Mouse (Mus musculus) liver (tissue): ENCODE measurements around the gene Galnt2.

Experiments used
- DNase-seq: peaks from one replicate; pipeline ENCODE4 v3.0.0-alpha.2; 2020; ENCODE audit warnings: mixed read lengths

Gene Galnt2

DNA sequence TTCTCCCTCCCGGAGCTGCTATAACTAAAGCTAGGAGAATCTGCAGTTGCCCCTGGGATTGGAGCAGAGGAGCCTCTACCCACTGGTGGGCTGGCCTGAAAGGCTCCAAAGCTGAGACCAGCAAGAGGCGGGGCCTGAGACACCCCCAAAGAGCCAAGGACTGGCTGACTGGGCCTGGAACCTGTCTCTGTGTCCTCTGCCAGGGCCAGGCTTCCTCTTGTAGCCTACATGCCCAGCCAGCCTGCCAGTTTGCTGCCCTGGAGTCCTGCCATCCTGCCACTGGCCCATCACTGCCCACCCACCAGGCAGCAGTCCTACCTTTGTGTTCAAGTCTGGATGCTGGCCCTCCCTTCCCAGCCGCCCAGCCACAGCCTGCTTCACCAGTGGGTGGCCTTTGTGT lies 99.2 kb downstream of the Galnt2 start:
- no peak for DNase-seq

DNA sequence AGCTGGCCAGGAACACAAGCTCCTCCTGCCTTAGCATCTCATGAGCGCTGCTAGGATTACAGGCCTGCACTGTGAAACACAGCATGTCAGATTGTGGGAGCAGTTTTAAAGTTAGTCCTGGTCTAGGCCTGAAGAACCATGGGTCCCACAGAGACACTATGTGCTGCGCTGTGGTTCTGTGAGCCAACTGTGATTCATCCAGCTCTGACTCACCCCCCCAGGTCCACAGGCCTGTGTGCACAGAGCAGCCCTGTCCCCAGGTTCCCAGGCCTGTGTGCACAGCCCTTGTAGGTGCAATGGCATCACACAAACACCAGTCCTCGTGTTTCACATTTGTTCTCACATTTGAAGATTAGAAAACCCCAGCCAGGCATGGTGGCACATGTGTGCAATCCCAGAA lies 99.9 kb downstream of the Galnt2 start:
- DNase-seq: no peak

DNA sequence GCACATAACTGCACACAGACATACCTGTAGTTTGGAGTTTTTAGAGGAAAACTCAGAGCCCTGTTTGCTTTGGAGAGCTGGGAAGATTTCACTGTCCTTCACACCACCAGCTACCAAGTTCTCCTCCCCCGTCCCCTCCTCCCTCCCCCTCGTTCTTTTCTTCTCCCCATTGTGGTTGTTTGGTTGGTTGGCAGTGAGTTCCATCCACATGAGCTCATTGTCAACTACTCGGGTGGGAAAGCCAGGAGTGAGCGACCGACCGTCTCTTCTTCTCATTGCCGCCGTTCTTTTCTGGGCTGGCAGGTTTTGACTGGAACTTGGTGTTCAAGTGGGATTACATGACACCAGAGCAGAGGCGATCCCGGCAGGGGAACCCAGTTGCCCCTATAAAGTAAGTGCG lies 100.5 kb downstream of the Galnt2 start:
- DNase-seq: no peak

DNA sequence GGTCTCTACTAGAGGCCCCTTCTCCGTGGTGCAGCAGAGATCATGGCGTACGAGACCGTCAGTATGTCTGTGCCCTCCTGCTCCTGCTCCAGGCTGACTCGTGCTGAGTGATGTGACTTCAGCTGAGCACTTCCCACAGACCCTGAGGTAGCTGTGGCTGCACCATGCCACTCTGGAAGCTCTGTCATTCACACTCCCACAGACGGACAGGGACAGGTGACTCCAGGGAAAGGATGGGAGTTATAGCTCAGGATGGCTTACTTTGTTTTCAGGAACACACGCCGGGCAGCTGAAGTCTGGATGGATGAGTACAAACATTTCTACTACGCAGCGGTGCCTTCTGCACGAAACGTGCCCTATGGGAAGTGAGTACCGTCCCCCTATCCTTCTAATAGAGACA lies 105.1 kb downstream of the Galnt2 start:
- no peak for DNase-seq

DNA sequence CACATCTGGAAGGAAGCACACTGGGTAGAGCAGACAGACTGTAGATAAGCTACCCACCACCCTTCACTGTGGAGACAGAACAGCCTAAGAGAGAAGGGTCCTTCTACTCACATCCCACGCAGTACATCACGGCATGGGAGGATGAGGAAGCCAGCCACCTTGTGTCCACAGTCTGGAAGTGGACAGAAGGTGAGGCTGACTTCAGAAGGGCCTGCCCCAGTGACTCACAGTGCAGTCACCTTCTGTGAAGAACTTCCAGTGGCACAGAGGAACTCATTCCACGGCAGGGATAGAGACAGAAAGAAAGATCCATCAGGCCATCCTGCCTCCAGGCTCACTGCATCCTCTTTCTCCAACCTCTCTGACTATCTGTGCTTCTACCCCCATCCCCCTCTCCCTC lies 108.6 kb downstream of the Galnt2 start:
- DNase-seq: no peak

DNA sequence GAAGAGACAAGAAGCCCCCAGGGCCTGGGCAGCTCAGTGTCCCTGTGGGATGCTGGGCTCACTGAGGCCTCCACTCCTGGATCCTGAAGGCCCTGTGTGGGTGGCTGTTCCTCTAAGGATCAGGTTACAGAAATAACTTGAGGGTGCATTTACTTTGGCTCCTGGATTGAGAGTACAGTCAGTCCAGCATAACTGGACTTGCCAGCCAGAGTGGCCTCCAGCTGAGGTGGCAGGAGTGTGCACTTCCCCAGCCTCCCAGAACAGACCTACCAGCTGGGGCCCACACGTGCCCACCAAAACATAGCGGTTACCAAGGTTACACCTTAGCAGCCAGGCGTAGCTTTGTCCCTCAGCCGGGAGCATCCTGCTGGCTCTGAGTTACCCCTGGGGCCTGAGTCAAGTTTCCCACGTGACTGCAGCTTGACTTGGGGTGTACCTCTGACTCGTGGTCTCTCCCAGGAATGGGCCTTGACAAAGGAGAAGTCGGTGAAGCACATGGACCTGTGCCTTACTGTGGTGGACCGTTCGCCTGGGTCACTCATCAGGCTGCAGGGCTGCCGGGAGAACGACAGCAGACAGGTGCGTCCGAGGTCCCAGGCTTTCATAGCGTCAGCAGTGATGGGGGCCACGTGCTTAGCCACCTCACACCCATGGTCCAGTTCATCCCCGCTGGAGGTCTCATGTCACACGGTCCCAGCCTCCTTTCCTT lies 109.3 kb downstream of the Galnt2 start:
- DNase-seq: no peak

DNA sequence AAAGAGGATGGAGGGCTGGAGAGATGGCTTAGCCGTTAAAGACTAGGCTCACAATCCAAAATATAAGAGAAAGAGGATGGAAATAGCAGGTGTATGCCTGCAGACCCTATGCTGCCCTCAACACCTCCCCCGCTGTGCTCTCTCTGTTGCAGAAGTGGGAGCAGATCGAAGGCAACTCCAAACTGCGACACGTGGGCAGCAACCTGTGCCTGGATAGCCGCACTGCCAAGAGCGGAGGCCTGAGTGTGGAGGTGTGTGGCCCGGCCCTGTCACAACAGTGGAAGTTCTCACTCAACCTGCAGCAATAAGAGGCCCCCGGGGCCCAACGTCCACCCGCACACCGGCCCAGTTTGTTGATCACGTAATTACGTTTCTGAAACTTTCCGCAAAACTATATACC lies 112.0 kb downstream of the Galnt2 start:
- no peak for DNase-seq

DNA sequence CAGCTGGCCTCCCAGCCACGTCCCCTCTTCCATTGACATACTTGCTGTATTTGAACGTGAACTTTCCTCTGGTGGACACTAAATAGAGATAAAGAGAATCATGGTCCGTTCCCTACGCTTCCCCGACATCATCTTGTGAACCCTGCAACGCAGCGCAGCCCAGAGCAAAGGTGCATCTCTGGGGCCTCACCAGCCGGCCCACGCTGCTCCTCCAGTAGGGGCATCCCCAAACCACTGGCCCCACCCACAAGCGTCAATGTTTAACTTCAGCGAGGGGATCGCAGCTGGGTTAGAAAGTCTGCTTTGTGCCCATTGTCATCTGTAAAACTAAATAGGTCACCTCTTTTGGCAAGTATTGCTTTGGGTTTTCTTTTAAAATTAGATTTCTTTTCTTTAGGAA lies 112.8 kb downstream of the Galnt2 start:
- peak; percentile 54 for DNase-seq

DNA sequence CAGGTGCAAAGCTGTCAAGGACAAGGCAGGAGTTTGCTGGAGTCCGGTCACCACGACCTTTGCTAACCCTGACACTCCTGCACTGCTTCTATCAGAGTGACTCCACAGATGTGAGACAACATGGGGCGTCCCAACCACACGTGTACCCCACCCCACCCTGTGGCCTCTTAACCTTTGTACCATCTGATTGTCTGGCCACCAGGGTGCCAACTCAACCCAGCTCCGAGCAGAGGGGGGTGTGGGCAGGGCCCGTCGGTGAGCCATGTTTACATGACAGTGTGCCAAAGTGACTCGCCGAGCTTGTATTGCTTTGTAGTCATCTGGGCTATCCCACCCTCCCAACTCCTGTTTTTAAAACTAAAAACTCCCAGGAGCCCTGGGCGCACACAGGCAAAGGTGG lies 113.9 kb downstream of the Galnt2 start:
- no peak for DNase-seq

DNA sequence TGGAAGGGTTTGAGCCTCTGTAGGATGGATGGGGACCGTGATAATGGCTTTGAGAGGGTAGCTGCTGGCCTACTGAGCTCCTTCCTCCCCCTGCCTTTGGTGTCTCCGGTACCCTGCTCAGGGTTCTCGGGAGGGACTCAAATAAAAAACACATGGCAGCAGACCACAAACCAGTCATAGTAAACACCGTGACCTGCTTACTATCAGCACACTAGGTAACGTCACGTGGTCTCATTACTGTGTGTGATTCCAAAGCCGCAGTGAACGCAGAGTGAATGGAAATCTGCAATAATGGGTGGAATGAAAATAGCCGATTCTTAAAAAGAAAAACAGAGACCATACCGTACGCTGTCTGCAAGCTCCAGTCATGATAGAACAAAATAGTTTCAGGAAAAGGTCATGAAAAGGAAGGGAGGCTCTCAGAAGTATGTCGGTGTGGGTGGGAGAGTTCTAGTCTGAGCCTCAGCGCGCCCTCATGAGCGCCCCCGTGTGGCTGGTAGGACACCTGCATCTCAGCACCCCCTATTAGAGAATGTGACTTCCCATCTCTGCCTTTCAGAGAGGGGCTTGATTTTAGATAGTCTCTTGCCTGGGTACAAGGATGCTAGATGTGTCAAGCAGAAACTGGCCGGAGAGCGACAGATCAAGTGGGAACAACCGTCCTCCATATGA lies 115.8 kb downstream of the Galnt2 start:
- DNase-seq: peak; percentile 67

DNA sequence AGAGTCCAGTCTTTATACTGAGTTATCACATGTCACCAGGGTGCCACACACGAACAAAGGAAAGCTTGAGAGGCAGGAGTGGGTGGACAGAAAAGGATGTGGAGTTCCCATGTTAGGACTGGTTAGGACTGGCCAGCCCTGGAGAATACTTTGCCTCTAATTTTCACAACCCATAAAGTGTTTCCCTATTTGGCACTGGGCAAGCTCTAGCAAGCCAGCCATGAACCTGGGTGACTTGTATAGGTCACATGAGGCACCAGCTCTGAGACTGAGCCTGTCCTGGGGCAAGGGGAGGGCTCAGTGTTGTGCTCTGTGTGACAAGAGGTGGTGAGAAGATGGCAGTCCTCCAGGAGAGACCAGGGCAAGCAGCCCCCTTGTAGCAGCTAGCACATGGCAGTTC lies 116.9 kb downstream of the Galnt2 start:
- DNase-seq: no peak

DNA sequence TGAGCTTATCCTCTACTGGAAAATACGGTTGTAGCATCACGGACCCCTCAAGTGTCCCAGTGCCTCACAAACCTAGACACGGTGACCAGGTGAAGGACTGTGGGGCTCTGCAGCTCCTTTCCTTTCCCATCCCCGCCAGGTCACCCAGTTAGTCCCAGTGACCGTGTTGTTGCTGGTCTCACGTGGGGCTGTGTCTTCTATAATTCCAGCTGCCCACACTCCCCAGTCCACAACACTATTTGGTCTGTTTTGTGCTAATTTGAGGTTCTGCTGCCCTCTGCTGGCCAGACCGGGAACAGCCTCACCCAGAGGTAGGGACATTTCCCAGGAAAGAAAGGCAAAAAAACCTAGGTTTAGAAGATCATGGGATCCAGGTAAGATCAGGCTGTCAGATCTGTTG lies 118.5 kb downstream of the Galnt2 start:
- DNase-seq: peak; percentile 78

DNA sequence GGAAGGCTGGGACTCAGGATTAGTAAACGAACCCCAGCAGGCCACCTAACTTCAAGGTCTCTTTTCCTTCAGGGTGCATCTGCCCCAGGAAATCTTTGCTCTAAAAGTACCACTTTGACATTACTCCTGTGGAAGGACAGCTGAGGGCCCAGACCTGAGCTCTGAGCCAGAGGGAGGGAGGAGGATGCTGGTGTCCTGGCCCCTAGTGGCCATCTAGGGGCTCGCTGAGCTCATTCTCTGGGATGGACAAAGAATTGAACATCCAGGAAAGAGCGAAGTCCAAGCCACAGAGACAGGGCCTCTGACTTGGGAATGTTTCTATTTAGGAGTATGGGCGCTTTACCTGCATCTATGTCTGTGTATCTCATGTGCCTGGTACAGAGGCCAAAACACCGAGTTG lies 120.4 kb downstream of the Galnt2 start:
- DNase-seq: no peak

DNA sequence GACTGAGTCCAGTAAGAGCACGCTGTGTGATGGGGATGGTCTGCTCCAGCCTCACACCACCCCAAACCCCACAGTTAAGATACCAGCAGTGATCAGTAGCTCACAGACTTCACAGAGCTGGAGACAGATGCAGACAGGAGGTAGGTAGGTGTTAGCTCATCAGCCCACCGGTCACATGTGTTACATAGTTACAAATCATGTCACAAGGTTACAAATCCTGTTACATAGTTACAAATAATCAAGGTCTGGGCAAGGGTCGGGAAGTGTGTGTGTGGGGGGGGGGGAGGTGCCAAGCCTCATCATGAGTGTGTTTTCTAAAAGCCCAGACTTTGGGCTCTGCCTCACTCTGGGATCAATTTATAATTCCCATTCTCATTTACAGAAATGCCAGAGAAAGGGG lies 129.7 kb downstream of the Galnt2 start:
- no peak for DNase-seq

DNA sequence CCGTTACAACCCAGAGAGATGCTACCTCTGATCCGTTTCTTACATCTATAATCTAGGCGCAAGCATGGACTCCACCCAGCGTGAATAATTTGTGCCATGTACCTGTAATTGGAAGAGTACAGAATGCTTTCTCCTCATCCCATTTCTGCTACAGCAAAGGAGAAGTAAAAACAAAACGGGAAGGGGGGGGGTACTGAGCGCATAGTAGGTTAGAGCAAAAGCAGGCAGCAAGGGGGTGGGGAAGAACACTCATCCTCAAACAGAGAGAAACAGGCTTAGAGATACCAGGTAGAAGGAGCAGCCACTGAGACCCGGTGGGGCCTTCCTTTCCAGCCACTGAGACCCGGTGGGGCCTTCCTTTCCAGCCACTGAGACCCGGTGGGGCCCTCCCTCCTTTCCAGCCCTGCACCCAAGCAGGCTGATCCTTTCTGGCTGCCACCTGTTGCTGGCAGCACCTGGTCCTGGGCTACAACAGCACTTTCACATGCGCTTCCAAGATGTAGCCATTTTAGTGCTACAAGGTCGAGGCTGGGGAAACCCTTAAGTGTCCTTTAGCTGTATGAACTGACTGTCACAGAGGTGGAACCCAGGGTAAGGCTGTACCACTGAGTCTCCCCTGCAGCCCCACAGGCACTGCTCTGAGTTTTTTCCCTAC lies 130.7 kb downstream of the Galnt2 start:
- no peak for DNase-seq

DNA sequence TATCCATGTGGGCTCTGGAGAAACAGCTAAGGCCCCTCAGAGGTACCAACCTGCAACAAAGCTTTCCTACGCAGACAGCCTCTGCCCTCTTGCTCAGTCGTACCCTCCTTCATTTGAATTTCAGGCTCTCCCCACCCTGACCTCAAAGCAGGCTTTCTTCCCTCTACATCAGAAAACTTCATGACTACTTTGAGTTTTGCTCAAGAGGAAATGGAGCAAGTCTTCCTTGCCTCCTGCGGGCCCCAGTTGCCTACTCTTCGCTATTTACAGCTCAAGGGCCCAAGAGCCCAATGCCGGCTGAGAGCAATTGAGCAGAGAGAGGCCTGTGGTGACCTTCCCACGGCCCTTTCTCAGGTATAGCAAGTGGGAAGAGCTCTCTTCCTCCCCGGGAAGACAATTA lies 131.4 kb downstream of the Galnt2 start:
- DNase-seq: no peak

DNA sequence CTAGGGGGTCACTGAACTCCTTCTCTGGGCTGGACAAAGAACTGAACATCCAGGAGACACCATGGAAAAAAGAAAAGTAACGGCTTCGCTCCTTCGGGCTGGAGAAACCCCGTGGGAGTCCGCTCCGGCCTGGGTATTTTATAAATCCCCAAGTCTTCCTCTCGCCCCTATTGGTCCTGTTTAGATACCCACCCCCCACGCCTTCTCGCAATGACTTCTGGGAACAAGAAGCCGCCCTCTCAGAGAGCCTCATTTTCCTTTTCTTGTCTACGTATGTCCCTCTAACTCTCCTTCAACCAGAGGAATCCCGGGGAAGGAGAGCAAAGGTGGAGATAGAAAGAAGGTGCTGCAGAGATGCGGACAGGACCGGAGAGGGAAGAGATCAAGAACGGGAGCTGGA lies 132.1 kb downstream of the Galnt2 start:
- DNase-seq: no peak

DNA sequence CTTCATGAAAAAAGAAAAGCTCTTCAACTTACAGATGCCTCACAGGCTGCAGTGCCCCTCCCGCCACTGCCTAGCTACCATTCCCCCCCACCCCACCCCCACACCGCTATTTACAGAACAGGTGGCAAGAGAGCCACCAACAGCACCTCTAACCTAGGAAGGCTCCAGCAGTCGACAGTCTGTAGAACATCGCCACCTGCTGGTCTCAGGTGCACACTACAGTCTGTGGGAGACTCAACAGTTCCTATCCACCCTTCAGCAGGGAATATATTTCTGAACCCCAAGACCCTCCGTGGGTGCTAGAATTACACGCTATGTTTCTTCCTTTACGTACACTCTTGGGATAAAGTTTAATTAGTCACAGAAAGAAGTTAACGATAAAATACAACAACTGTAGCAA lies 137.0 kb downstream of the Galnt2 start:
- DNase-seq: peak; percentile 74

DNA sequence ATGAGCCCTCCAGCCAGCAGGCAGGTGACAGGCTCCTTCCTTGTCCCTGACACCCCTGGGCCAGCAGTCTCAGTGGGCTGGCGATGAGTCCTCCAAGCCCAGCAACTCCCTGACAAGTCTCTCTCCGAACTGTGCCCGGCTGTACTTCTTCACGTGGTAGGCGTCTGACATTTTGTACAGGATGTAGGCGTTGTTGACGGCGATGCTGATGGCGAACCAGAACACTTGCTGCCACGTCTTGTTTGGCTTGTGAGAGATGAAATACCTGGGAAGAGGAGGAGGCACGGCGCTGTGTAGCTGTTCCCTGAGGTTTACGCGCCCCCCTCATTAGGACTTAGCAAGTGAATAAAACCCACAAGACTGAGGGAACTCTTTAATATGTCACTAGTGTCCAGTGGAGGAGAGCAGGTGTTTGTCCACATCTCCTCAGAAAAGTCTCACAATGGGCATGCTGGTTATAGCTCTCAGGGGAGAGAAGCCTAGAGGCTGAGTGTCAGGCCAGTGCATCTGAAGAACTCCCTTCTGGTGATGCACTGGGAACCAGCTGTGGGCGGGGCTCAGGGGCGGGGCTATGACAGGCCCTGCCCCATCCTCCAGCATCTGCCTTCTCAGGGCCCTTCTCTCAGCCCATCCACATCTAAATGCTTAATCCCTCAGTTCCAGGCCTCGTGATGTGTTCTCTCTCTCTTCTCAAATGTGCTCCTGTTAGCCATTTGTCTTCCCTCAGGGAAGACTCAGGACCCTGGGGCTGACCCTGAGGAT lies 139.4 kb downstream of the Galnt2 start:
- peak; percentile 19 for DNase-seq

DNA sequence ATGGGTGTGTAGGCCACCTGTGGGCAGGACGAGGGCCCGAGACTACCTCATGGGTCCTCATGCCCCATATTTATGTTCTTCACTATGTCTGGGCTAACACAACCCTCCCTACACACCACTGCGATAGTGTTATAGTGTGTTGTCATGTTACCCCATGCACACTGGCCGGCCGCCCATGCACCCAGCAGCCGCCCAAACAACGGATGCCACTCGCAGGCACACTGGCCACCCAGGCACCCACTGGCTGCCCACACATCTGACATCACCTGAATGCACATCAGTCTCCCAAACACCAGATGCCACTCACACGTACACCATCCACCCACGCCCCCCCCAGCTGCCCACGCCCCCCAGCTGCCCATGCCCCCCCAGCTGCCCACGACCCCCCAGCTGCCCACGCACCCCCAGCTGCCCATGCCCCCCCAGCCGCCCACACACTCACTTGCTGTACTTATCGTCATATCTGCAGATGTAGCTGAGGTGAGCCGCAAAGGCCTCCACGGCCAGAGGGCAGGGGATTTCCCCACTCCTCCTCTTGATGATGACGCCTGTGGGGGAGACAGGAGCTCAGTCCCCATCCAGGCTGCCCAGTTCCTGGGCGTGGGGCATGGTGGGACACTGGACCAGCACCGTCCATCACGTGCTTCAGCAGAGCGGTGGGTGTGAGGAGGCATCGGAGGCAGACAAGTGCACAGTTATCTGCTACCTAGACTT lies 140.4 kb downstream of the Galnt2 start:
- DNase-seq: no peak

DNA sequence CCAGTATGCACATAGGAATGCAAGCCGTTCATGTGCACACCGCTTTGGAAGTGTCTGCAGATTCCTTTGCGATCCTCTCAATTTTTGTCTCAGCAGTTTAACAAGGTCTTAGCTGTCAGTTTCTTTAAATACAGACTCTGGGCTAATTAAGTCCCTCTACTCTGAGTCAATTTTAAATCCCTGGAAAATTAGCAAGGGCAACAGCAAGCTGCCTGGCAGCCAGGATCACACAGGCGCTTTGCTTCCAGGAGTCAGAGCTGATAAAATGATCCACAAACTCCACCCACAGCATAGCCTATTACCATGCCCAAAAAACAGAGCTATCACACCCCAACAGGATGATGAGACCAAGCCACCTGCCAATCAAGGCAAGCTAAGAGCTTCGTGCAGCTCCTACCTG lies 142.6 kb downstream of the Galnt2 start:
- no peak for DNase-seq

DNA sequence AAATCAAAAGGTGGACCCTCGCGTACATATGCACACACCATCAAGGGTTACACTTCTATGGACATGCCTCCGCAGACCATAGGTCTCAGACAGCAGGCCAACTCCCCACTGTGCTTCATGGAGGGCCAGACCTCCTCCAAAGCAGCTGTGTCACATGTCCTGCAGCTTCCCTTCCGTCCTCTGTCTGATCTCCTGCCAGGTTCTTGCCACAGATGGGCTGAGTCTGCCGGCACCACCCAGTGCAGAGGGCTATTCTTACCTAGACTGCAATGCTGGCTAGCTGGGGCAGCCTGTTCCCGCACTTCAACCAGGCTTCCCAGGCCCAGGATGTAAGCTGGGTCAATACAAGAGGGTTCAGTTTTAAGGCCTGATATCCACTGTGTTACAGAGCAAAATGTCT lies 144.0 kb downstream of the Galnt2 start:
- no peak for DNase-seq

DNA sequence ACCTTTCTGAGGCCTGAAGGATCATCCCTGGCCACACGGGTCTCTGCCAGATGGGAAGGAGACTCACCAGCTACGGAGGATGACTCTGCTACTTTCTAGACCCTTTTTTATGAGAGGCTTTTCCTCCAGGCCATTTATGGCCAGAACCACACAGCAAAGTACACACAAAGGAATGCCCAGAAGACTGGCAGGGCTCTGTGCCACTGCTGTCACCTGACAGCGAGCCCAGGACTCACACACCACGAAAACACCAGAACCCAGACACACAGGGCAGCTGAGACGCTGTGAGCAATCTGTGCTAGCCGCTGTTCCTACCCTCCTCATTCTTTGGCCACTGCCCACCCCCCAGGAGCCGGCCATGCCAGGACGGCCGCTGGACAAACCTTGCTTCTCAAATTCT lies 144.5 kb downstream of the Galnt2 start:
- no peak for DNase-seq
